Mouse (Mus musculus) spleen, adult 2 months (tissue): ENCODE data around the gene Tbc1d10b.

Experiments
- CTCF ChIP-seq: fragments of 200-500 bp; IDR thresholded peaks from 2 replicates; pipeline ENCODE4 v1.5.1; 2011; ENCODE audit warnings: mild to moderate bottlenecking, inconsistent platforms; ENCODE audit not compliant: insufficient read depth, insufficient read length, insufficient replicate concordance; ENCODE audit errors: extremely low read depth
- POLR2A ChIP-seq: fragments of 200-500 bp; IDR thresholded peaks from 2 replicates; pipeline ENCODE4 v1.6.1; 2011; ENCODE audit warnings: low read depth, low read length, inconsistent platforms

GRCm38 (mm10) chr7:127214981-127215871 lies 7.0 kb upstream of the Tbc1d10b start:
- TF ChIP-seq CTCF (peak; percentile 85; the same call in 1 of the 2 replicates), POLR2A (no peak)
